Mouse (Mus musculus): ENCODE data around the gene Dlst.
"Not testable (repeated sequence)": the region's sequence is repeated elsewhere in the genome, so short reads cannot be mapped to it uniquely, and the experiment has no call there.

Dlst gene

DNA sequence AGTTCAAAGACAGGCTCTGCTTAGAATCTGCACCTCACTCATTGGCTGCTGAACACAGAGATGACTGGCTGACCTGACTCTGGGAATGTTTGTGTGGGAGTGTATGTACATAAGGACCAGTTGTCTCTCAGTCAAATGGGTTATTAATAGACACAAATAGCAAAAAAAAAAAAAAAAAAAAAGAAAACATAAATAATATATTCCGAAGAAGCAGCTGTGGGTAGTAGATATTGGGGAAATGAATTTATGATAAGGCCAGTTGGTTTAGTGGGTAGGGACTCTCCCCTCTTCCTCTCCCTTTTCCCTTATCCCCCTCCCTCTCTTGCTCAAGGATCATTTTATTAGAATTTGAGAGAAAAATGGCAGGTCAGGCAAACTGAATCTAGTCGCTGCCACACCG lies 3.3 kb downstream of the Dlst start:
- no peak for DNase-seq (ENCODE audit: low spot score in 2 of 2)

DNA sequence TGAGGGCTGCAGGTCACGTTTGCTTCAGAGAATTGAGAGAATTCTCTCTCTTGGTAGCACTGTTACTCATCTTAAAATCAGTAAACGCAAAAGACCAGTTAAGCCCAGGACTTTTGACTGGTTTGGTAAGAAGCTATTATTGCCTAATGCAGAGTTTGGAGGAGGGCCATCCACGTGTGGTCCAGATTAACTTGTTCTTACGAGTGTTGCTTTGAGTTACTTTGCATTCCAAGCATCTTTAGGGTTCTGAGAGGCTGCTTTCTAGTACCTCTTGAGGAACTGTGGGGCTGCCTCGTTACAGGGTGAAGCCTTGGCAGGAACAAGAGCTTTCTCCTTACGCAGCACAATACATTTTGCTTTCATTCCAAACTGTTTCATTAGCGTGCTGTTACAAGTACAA lies 5.0 kb downstream of the Dlst start:
- DNase-seq (ENCODE audit: low spot score in 2 of 2), result no peak

DNA sequence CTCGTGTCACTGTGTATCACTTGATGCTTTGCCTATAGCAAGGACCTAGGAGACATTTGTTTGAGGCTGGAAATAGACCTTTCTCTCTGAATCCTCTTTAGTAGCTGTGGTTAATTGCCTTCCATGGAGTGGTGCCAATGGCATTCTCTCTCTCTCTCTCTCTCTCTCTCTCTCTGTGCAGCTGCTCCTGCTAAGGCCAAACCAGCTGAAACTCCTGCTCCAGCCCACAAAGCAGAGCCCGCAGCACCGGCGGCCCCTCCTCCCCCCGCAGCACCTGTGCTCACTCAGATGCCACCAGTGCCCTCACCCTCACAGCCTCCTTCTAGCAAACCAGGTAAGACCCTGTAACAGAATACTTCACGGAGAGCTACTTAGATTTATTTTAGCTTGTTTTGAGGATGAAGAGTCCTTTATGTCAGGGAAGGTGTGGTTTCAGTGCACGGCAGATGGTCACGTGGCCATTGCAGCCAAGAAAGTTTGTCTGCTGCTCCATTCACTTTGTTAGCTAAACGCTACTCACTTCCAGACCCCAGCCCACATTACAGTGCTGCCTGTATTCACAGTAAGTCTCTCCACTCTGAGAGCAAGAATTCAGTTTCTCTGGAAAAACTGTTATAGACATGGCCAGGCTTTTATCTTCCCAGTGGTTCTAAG lies 11.3 kb downstream of the Dlst start:
- no peak for DNase-seq (ENCODE audit: low spot score in 2 of 2)

DNA sequence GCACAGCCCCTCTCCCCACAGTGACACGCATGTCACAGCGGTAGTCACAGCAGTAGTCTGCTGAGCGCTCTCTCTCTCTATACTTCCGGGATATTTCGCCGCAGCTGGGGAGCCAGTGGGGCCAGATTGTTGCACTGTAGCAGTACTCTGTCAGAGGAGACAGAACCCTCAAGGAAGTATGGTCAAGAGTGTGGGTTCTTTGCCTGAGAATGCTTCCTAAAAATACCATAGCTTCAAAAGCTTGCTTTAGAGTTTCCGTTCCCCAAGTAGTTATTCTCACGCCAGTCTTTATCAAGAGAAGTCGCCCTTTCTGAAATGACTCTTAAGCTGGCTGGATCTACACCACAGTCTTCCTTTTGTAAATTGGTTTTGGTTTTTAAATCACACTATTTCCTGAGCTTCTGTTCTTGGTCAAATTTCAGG lies 12.5 kb downstream of the Dlst start:
- no peak for DNase-seq (ENCODE audit: low spot score in 2 of 2)

DNA sequence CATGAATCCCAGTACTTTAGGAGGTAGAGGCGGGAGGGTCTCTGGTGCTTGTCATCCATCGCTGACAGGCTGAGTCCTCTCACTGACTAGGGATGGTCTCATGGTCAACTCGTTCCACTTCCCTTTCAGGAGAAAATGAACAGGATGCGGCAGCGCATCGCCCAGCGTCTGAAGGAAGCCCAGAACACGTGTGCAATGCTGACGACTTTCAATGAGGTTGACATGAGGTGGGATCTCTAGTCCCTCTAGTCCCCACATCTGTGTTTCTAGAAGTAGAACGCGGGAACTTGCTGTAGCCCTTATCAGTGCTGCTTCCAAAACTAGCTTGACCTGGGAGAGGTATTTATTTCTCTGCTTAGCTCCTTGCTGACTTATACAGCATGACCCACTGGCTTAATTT lies 13.0 kb downstream of the Dlst start:
- no peak for DNase-seq (ENCODE audit: low spot score in 2 of 2)

DNA sequence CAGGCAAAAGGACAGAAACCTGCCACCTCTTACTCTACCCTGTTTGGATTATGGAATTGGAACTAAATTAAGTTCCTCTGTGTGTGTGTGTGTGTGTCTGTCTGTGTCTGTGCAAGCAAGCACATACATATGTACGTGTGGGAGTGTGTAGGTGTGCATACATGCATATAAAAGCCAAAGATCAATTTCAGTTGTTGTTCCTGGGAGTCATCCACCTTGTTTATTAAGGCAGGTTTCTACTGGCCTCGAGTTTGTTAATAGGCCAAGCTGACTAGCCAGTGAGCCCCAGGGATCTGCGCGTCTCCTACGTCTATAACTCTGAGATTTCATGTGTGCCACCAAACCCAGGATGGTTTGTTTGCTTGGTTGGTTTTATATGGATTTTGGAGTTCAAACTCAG lies 14.1 kb downstream of the Dlst start:
- no peak for DNase-seq (ENCODE audit: low spot score in 2 of 2)

DNA sequence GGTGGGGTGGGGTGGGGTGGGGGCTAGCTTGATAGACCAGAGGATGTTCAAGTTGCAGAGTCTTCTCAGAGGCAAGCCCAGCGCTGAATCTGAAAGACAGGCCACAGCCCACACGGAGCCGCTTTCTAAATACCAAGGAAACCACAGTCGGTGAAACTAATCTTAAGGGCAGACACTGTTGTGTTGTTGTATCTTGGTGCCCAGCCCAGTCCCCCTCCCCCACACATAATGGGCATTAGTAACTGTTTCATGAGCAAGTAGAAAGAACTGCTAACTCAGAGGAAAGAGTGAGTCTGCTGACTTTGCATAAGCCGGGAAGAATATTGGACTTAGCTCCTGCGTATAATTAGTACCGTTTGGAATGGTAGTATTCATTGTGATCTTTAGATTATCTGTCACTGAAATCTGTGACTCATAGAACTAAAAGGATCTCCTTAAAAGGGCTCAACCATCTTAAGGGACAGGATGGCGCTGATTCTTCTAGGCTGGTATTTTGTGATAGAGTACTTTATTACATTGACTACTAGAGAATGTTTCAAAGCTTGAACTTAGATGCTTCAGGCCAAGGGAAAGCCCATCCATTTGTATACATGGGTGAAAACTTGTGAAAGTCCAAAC lies 16.5 kb downstream of the Dlst start:
- DNase-seq (ENCODE audit: low spot score in 2 of 2), result no peak

DNA sequence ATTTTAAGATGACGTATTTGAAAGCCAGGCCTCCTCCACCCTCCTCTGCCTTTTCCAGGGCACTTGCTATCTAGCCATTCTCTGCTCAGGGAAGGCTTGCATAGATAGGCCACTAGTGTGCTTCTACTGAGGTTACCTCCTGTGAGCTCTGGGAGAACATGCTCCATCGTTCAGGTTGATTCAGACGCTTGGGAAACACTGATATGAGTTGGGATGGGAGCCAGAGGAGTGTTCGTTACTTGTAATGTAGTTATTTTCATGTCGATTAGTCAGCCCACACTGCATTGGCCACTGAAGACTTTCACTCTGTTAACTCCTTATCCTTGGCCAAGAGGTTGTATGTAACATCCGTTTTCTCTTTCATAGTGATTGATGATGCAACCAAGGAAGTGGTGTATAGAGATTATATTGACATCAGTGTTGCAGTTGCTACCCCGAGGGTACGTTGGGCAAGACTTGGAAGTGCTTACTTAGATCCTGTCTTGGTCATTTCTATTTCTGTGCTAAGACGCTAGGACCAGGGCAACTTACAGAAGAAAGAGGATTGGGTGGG lies 18.9 kb downstream of the Dlst start:
- no peak for DNase-seq (ENCODE audit: low spot score in 2 of 2)

DNA sequence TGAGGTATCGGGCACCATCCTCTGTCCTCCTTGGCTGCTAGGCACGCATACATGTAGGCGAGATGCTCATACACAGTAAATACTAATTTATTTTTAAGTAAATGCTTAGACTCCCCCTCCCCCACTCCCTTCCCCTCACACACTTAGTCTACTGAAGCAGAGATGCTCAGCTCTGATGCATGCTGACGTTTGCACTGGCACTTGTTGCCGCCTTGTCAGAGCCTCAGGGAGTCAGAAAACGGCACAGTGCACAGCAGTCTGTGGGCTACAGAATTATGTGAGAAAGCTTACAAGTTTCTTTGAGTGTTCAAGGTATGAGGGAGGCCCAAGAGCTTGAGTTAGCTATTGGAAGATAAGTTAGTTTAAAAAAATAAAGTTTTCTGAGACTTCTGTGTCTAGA lies 20.7 kb downstream of the Dlst start:
- DNase-seq (ENCODE audit: low spot score in 2 of 2), result no peak

DNA sequence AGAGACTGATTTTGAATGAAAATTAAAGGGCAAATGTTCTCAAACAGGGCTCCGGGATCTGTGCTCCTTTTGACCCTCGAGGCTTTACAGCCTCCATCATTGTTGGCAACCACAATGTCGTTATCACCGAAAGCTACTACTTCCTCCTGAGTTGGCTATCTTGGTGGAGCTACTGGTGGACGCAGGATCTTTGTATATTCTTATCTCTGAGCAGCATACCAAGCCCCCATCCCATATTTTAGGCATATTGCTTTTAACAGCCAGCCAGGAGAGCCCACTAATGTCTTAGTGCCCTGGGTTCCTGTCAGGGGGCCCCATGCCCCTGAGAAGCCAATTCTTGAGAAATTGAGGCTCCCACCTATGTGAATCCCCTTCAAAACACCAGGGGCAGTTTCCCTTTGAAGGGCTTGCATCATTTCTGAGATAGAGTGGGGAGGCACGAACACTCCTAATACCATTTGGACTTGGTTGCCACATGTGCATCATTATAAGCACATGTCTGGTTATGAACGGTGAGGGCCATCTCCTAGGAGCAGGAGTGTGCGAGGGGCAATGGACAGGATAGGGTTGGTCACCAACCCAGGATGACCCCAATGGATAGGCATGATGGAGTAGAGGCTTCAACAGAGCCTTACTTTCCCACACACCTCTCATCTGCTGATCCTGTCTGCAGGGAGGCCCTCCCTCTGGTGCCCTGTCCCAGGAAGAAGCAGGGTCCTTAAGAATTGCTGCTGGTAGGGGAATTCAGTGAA lies 23.6 kb downstream of the Dlst start:
- DNase-seq (ENCODE audit: low spot score in 2 of 2), result no peak

DNA sequence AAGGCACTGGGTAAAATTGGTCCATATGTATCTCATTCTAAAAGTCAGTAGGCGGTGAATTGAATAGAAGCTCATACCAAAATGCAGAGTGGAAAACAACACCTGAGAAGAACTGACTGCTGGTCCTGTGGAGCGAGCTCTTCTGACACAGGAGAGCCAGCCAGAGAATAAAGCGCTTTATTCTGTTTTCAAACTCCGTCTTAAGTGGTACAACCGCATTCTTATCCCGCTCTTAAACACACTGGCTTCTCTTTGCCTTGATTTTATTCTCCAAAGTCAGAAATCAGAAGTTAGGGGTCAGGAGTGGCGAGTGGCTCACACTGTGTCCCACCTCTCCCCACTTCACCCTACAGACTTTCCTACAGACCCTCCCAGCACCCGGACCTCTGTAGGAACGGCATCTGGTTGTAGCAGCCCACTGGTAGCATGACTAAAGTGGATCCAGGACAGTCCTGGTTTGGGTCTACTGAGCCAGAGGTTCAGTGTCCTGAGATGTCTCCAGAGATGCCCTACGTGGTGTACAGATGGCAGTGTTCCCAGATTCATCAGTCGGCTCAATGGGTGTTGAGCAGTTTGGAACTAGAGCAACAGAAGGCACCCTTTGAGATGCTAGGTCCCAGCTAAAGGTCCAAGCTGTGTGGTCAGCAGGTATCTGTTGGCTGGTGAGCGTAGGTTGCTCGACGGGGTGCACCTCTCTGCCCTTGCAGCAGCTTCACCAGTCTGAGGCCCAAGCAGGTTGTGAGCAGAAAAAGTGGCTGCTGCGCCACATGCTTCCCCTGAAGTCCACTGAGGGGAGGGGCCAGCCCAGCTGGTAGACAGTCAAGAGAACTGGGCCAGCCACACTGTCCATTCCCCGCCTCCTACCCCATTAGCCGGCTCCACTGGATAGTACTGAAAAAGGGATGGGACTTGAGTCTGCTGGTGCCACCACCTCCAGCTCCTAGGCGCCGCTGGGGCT lies 25.2 kb downstream of the Dlst start:
- no peak for DNase-seq (ENCODE audit: low spot score in 2 of 2)

DNA sequence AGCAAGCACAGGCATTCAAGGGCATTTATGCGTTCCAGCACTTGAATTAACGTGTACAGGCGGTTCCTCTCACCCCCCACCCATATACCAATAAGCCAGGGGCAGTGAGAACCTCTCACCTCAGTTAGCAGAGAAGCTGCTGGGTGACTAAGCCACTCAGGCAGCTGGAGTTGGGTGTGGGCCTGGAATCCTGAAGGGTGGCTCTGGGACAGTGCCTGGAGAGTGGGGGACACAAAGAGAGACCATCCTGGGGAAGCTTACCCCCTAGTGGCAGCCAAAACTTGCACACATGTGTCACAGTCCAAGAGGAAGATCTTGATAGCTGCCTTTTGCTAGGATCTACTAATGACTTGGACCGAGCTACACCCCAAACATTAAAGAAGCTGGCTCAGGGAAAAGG lies 26.0 kb downstream of the Dlst start:
- no peak for DNase-seq (ENCODE audit: low spot score in 2 of 2)

DNA sequence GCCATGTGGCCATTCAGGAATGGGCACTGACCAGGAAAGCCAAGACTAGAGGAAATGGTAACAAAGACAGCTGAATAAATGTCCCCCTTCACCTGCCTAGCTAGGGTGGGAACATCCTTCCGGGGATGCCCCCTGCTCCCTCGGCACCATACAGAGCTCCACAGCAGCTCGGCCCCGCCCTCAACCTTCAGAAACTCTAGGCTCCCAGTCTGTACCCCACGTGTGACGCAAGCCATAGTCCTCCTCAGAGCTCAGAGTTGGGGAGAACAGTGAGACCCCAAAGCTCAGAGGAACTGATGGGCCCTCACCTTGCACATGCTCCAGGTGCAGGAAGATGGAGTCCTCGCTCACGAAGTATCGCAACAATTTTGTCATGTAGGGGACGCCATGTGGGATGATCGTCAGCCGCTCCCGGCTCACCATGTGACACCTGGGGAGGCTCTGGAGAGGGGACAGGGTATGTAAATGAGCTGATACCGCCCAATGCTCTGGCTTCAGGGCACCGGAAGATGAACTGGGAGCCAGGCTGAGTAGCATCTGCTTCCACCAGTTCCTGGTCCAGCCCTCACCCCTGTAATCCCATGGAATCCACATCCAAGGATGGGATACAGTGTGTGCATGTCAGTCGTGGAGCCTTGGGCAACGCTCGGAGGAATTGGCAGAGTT lies 29.5 kb downstream of the Dlst start:
- no peak for DNase-seq (ENCODE audit: low spot score in 2 of 2)

DNA sequence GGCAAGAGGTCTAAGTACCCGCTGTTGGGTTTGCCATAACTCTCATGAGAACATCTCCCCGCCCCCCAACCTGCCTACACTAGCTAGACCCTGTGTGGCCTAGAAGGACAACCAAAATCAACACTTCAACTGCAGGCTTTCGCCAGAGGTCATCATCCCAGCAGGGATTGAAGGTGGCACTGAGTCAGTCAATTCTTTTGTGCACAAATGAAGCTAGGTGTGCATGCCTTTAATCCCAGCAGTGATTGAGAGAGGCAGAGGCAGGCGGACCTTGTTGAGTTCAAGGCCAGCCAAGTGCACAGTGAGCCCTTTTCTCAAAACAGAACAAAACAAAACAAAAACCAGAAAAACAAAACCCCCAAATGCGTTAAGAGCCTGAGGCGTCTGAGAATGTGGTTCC lies 30.5 kb downstream of the Dlst start:
- no peak for DNase-seq (ENCODE audit: low spot score in 2 of 2)

DNA sequence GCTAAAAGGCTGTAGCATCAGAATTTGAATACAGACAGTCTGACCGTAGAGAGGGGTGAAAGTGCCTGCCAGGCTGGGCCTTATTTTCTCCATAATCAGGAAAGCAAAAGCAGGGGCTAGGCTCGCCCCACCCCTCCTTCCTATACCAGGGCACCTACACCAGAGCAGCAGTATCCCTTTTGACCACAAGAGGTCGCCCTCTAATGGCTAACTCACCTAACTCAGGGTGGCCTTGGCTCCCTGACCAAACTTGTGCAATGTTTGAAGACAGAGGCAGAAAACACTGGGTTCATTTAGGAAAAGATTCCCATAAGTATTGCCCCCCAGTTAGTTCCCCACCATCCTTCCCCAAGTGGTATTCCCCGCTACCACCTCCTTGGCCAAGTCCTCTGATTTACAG lies 32.2 kb downstream of the Dlst start:
- peak; percentile 54 to 56 for DNase-seq (ENCODE audit: low spot score in 2 of 2)

DNA sequence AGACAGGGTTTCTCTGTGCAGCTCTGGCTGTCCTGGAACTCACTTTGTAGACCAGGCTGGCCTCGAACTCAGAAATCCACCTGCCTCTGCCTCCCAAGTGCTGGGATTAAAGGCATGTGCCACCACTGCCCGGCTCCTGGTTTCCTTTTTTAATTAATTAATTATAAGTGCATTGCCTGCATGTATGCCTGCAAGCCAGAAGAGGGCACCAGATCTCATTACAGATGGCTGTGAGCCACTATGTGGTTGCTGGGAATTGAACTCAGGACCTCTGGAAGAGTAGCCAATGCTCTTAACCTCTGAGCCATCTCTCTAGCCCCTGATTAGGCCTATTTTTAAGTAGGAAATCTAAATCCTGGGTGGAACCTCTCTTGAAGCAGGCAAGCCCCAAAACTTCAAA lies 33.6 kb downstream of the Dlst start:
- not testable (repeated sequence) for DNase-seq (ENCODE audit: low spot score in 2 of 2)

DNA sequence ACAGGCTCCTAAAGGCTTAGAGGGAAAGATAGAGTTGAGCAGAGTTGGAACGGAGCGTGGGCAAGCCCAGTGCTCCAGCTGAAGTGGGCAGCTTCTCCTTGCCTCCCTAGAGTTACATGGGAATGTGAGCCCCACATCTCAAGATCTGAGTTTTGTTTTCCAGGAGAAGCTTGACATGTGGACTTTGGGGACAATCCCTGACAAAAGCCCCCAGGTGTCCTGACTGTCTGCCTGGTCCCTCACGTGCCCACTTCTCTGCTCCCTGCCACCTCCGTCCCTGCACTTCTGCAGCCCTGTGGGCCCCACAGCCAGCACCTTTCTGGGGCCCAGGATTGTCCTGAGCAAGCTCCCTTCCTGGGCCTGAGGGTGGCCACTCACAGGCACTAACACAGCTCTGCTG lies 34.2 kb downstream of the Dlst start:
- no peak for DNase-seq (ENCODE audit: low spot score in 2 of 2)

DNA sequence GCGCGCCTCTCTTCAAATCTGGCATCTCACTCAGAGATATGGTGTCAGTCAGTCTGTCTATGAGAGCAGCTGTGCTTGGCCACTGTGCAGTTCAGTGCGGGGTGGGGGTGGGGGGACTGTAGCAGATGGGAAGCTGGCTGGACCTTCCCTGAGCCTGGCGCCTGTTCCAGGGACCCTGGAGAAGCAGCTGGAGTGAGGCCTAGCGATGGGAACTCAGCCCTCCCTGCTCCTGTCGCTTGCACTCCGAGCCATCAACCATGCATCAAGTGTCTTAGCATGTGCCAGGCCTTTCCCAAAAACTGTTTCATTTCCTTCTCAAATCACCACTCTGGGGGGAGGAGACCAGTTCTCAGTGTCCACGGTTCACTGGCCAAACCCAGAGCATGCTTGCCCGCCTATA lies 35.0 kb downstream of the Dlst start:
- no peak for DNase-seq (ENCODE audit: low spot score in 2 of 2)

DNA sequence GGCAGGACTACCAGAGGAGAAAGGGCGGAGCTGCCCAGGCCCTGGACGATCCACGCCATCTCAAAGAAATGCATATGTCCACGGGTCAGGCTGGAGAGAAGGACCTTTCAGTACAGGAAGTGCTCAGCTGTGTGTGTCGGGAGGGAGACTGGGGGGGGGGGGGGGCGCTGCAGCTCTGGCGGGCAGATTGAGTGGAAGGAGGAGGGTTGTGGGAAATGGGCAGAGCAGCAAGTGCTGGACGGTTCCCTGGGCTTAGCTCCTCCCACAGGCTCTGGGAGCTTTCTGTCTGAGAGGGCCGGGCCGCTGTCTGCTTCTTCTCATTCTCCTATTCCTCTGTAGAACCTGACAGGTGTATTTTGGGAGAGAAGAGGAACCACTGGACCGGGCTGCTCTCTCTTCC lies 35.7 kb downstream of the Dlst start:
- no peak for DNase-seq (ENCODE audit: low spot score in 2 of 2)

DNA sequence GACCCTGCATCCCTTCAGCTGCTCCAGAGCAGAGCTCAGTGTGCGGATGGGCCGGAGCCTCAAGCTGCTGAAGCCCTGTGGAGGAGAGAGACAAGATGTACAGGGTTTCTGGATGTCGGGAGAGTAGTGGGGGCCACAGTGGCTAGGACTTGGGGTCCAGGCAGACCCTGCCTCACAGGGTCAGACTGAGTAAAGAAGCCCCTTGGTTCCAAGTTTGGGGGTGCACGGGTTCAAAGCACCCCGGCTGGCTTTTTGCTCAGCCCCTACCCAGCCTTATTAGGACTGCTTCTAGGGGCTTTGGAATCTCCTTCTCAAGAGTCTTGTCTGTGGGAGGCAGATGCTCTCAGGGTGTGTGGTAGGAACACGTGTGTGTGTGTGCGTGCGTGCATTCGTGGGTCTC lies 36.2 kb downstream of the Dlst start:
- no peak for DNase-seq (ENCODE audit: low spot score in 2 of 2)

DNA sequence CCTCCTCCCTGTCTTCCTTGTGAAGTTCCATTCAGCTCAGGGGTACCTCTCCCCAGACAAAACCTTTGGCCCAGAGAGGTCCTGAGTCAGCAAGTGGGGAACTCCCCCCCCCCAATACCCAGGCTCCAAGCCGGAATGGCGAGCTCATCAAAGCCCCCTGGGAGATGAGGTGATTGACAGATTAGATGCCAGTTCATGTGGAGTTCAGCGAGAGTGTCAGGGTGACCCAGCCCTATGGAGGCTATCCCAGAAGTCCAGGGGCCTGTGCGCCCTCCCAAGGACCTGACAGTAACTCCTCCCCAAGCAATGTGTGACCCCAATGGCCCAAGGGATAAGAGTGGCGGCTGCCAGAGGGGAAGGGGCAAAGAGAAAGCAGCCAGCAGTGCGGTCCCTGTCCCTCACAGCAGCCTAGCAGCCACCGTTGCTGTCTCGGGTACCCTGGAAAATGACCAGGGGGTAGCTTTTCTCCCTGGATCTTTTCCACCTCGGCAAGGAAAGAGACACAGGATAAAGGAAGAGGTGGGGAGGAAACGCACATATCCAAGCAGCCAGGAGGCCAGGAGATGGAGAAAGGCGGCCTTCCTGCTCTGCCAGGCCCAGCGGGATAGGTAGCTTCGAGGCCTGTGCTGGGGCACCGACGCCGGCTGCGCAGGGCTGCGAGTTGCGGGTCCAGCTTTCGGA lies 39.8 kb downstream of the Dlst start:
- no peak for DNase-seq (ENCODE audit: low spot score in 2 of 2)
